Mouse (Mus musculus): ENCODE data around the gene Wdsub1.

DNA sequence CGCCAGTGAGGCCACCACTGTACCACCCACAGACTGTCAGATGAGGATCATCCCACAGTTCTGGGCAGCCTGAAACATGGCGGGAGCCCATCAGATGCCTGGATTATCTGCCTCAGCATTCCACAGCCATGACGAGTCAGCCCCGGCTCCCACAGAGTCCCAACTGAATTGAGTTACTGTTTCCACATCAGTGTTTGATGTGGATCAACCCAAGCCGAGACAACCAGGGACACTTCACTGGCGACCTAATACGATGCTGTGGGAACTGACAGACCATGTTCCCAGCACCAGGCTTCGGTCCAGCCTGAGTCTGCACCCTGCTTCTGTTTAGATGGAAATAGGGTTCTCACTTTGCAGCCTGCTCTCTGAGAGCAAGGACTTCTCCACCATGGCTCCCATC is 58.1 kb downstream of the Wdsub1 start:
- no peak for TF ChIP-seq CTCF (IDR thresholded peaks at IDR 0.05)
- no peak for TF ChIP-seq EP300 (IDR thresholded peaks at IDR 0.05)

Measured in lung, postnatal 0 days (tissue).